Mouse (Mus musculus) liver, postnatal 0 days (tissue): ENCODE results near the gene Acss2.

Experiments
- CTCF ChIP-seq: sonication (generic); IDR thresholded peaks from 2 replicates; pipeline ENCODE4 v1.5.1; 2016; ENCODE audit warnings: antibody characterized with exemption, low read depth
- EP300 ChIP-seq: IDR thresholded peaks from 2 replicates; pipeline ENCODE4 v1.6.1; 2016; ENCODE audit warnings: antibody characterized with exemption, low read depth, mild to moderate bottlenecking

- TF ChIP-seq CTCF: no peak
- TF ChIP-seq EP300: no peak
Observed at GRCm38 (mm10) chr2:155537761-155538462, 20.2 kb downstream of the Acss2 start.
